Mouse (Mus musculus) cortical plate, adult 2 months (tissue): ENCODE measurements around the gene Gngt2. TPM values are rescaled to one million over a fixed set of nuclear protein-coding genes. Genes with fewer than 3 reads are reported as not detected.

Experiments used
- H3K27ac ChIP-seq: fragments of 200-500 bp; 2 replicates; pipeline ENCODE4 v1.5.1; 2012; ENCODE audit warnings: low read length, control low read depth, inconsistent platforms; ENCODE audit not compliant: insufficient read depth
- H3K4me1 ChIP-seq: fragments of 200-500 bp; 2 replicates; pipeline ENCODE4 v1.6.1; 2011; ENCODE audit warnings: low read length; ENCODE audit not compliant: control insufficient read depth, insufficient read depth
- H3K4me3 ChIP-seq: fragments of 200-500 bp; 2 replicates; pipeline ENCODE4 v1.5.1; 2011; ENCODE audit warnings: mild to moderate bottlenecking, low read length, control low read depth; ENCODE audit not compliant: insufficient read depth
- CTCF ChIP-seq: fragments of 200-500 bp; IDR thresholded peaks from 2 replicates; pipeline ENCODE4 v1.5.1; 2011; ENCODE audit warnings: mild to moderate bottlenecking, control low read depth, low read length; ENCODE audit not compliant: insufficient read depth; ENCODE audit errors: extremely low read depth
- POLR2A ChIP-seq: fragments of 200-500 bp; IDR thresholded peaks from 2 replicates; pipeline ENCODE4 v1.6.1; 2011; ENCODE audit warnings: mild to moderate bottlenecking, low read length, control low read depth; ENCODE audit not compliant: insufficient read depth; ENCODE audit errors: extremely low read depth
- polyA plus RNA-seq: library from polyadenylated mRNA; depleted of rRNA; stranded (reverse); fragments of >200 nt; gene quantifications from 2 replicates; pipeline ENCODE4 v1.2.3, GENCODE M21; 2012

Gene Gngt2
- polyA plus RNA-seq, 1 experiment: 11.0 TPM

- no peak overlapping the region for H3K27ac ChIP-seq
Measured at GRCm38 (mm10) chr11:95857306-95857705, 20.3 kb downstream of the Gngt2 start.

GRCm38 (mm10) chr11:95857716-95858527, 20.9 kb downstream of the Gngt2 start:
- Histone ChIP-seq H3K4me3 (peak overlapping the region; percentile 62), H3K27ac (no peak overlapping the region), H3K4me1 (peaks cover 2% of the 10 kb centered on the region; the same call in 1 of the 2 replicates)
- TF ChIP-seq CTCF (no peak), POLR2A (no peak)

More at GRCm38 (mm10) chr11:95857306-95857705, 20.3 kb downstream of the Gngt2 start:
- H3K4me1 ChIP-seq: peaks cover 2% of the 10 kb centered on the region; the same call in 1 of the 2 replicates
- TF ChIP-seq POLR2A: no peak
- TF ChIP-seq CTCF: no peak
- no peak overlapping the region for H3K4me3 ChIP-seq

DNA sequence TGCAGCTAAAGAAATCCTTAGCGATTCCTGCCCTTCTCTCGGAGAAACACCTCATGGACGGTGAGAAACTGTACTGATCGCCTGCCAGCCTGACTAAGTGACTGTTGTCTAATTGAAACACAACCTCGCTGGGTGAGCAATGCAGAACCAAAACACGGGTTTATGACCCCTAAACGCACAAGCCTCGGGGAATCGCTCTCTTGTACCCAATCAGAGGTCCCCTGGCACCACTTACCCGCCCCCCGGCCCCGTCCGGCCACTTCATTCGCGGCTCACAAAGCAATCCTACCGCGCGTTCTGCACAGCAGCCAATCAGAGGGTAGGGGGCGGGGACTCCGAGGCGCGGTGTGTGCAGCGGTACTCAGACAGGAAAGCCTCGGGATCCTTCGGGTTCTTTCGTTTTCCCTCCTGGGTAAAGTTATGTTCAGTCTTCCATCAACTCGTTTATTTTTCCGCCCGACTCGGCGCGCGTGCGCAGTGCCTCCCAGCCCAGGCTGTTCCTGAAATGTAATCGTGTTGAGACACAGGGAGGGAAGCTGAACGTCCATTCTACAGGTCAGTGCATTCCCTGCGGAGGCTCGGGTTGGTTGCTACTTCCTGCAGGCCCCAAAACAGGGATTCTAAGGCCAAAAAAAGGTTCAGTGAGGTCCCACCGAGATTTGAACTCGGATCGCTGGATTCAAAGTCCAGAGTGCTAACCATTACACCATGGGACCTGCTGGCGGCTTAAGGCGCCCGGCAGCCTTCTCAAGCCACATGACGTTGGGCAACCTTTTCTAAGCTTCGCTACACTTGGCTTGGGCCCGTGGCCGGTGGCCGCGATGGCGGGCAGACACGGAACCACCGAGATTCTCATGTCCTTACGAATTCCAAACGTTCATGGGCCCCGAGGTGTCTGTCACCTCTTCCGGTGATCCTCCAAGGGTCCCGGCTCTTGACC, 21.8 kb downstream of the Gngt2 start:
- H3K4me3 ChIP-seq: peak overlapping the region; percentile 62
- peaks cover 2% of the 10 kb centered on the region; the same call in 1 of the 2 replicates for H3K4me1 ChIP-seq
- H3K27ac ChIP-seq: peak overlapping the region; percentile 54; the same call in 1 of the 2 replicates
- TF ChIP-seq CTCF (no peak), POLR2A (0 out of 2 replicates have a peak, but pooled peaks have one; percentile 53)

- peak overlapping the region; percentile 62 for H3K4me3 ChIP-seq
- peaks cover 2% of the 10 kb centered on the region; the same call in 1 of the 2 replicates for H3K4me1 ChIP-seq
- TF ChIP-seq POLR2A: no peak
- TF ChIP-seq CTCF: no peak
- H3K27ac ChIP-seq: no peak overlapping the region
Measured at GRCm38 (mm10) chr11:95859468-95859855, 22.4 kb downstream of the Gngt2 start.

- Histone ChIP-seq H3K27ac (no peak overlapping the region), H3K4me3 (peak overlapping the region; percentile 62), H3K4me1 (peaks cover 2% of the 10 kb centered on the region; the same call in 1 of the 2 replicates)
- TF ChIP-seq POLR2A: no peak
- TF ChIP-seq CTCF: no peak
Measured at GRCm38 (mm10) chr11:95860071-95860490, 23.1 kb downstream of the Gngt2 start.

DNA sequence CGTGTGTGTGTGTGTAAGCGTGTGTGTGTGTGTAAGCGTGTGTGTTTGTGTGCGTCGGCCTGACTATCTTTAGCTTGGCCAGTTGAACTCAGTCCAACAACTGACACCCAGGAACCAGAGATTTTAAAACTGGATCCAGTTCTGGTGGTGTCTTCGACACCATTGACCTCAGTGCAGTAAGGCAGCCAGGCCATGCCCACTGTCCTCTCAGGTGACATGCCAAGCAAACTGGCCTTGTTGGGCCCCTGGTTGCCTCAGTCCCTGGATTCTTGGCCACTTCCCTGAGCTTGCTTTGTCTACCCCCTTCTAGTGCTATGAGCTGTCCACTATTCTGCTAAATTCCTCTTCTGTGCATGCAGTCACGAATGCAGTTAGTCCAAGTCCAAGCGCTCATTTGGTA, 24.4 kb downstream of the Gngt2 start:
- Histone ChIP-seq H3K27ac (no peak overlapping the region), H3K4me1 (peaks cover 2% of the 10 kb centered on the region; the same call in 1 of the 2 replicates), H3K4me3 (no peak overlapping the region)
- no peak for TF ChIP-seq POLR2A
- no peak for TF ChIP-seq CTCF

- no peak for TF ChIP-seq CTCF
- no peak for TF ChIP-seq POLR2A
- Histone ChIP-seq H3K27ac (no peak overlapping the region), H3K4me1 (no peaks in the 10 kb centered on the region), H3K4me3 (no peak overlapping the region)
Measured at GRCm38 (mm10) chr11:95869442-95869841, 32.4 kb downstream of the Gngt2 start.

GRCm38 (mm10) chr11:95869918-95870470, 33.0 kb downstream of the Gngt2 start:
- Histone ChIP-seq H3K4me1 (no peaks in the 10 kb centered on the region), H3K4me3 (no peak overlapping the region), H3K27ac (no peak overlapping the region)
- TF ChIP-seq POLR2A (no peak), CTCF (no peak)

DNA sequence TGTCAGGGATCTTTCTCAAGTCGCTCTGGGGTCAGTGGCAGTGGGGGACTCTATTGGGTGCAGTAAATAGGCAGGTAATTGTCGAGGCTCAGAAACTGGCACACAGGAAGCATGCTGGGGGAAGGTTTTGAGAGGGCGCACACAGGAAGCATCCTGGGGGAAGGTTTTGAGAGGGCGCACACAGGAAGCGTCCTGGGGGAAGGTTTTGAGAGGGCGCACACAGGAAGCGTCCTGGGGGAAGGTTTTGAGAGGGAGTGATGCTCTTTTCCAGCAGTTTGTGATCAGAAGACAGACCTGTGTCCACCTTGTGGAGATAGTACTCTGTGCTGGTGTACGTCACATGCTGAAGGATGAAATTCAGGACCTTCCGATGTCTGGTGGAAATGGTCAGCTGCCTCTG, 38.8 kb downstream of the Gngt2 start:
- H3K4me1 ChIP-seq: no peaks in the 10 kb centered on the region
- H3K27ac ChIP-seq: no peak overlapping the region
- TF ChIP-seq POLR2A: no peak
- no peak for TF ChIP-seq CTCF
- no peak overlapping the region for H3K4me3 ChIP-seq
